Mouse (Mus musculus) heart, adult 8-10 months (tissue): Measurements from ENCODE around the gene Atg2a. TPM values are rescaled to one million over a fixed set of nuclear protein-coding genes. Genes with fewer than 3 reads are reported as not detected.

Experiments used
- DNase-seq: peaks from one replicate; pipeline ENCODE4 v3.0.0; 2022; ENCODE audit warnings: low spot score
- total RNA-seq, 4 experiments: library from RNA; stranded (reverse); gene quantifications; 2 replicates each; pipeline ENCODE4 v1.2.4; 2022

Atg2a gene
- total RNA-seq, 4 experiments from 2014 or later: 22.3 to 28.0 (median 25.8) TPM

DNA sequence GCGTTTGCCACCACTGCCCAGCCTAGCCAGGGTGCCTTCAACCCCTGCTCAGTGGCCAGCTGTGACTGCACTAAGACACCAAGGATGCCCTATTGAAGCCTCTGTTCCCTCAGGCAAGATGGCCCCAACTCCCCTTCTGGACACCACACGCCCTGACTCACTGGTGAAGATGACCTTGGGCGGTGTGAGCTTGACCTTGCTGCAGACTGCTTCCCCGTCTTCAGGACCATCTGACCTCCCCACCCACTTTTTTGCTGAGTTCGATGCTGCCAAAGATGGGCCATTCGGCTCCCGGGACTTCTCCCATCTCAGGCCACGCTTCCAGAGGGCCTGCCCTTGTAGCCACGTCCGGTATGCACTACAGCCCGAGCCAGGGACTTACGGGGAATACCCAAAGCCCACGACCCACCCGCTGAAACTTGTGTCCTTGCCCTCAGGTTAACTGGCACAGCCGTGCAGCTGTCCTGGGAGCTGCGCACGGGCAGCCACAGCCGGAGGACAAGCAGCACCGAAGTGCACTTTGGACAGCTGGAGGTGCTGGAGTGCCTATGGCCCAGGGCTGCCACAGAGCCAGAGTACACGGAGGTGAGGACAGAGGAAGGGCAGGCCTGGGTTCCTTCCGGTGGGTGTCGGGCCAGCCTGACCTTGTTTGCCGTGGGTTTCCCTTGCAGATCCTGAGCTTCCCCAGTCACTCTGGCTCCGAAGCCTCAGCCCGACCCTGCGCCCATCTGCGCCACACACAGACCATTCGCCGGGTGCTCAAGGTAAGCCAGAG is 6.2 kb downstream of the Atg2a start:
- DNase-seq: no peak

DNA sequence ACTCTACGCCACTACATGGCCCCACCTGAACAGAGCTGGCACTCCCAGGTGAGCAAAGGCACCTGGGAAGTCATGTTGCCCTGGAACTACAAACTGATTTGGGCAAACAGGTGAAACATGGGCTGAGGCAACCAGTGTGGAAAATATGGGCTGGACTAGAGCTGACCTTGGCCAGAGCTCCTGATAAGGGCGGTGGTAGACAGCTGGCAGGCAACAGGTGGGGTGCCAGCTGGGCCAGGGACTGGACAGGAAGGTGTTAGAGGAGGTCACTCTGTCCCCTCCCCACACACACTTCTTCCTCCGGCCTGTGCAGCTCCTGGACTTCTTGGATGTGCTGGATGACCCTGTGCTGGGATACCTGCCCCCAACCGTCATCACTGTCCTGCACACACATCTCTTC is 11.6 kb downstream of the Atg2a start:
- DNase-seq: no peak

- no peak for DNase-seq
Observed at GRCm38 (mm10) chr19:6260428-6260827, 19.0 kb downstream of the Atg2a start.

GRCm38 (mm10) chr19:6260946-6261345 is 19.5 kb downstream of the Atg2a start:
- no peak for DNase-seq

DNA sequence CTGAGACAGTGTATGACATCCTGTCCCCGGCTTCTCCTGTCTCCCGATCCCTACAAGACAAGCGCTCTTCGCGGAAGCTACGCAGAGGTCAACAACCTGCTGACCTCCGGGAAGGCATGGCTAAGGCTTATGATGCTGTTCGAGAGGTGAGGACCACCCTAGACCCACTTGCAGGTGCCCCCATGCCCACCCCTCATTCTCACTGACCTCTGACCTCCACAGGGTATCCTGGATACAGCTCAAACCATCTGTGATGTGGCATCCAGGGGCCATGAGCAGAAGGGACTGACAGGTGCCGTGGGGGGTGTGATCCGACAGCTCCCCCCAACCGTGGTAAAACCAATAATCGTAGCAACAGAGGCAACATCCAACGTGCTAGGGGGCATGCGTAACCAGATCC is 19.9 kb downstream of the Atg2a start:
- no peak for DNase-seq

- DNase-seq: peak; percentile 72
Observed at GRCm38 (mm10) chr19:6262222-6262621, 20.8 kb downstream of the Atg2a start.

- DNase-seq: no peak
Observed at GRCm38 (mm10) chr19:6262839-6263433, 21.5 kb downstream of the Atg2a start.

- DNase-seq: no peak
Observed at GRCm38 (mm10) chr19:6264200-6264599, 22.7 kb downstream of the Atg2a start.

DNA sequence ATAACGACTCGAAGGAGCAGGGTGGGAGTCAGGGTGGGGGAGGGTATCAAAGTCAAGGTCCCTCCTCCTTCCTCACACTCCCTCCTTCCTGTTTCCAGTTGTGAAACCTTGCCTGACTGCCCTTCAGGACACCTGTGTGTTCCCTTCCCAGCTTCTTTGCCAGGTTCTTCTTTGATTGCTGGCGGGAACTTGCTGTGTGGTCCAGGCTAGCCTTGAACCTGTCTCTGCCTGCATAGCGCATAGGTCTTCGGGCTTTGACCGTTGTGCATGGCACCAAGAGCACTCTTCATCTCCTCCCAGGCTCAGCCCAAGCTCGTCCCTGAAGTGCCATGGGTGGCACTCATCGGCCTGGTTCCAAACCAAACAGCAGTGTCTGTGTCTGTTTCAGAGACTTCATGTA is 23.5 kb downstream of the Atg2a start:
- no peak for DNase-seq

- no peak for DNase-seq
Observed at GRCm38 (mm10) chr19:6265727-6266182, 24.3 kb downstream of the Atg2a start.

- peak; percentile 74 for DNase-seq
Observed at GRCm38 (mm10) chr19:6267306-6268169, 26.1 kb downstream of the Atg2a start.

DNA sequence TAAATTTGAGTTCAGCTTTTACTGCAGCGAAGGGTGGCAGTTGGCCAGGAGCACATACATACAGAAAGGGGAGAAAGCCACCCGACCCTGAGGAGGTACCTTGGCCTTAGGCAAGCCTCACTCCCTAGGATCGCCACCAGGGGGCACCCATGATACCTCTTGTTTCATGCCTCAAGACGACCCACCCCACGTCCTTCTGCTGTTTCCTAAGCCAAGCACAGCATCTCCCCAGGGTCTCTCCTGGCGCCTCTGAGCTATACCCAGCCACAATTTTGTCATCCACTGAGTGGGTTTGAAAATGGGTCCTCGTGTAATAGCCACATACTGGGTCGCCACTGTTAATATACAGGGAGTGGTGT is 26.7 kb downstream of the Atg2a start:
- peak; percentile 90 for DNase-seq

DNA sequence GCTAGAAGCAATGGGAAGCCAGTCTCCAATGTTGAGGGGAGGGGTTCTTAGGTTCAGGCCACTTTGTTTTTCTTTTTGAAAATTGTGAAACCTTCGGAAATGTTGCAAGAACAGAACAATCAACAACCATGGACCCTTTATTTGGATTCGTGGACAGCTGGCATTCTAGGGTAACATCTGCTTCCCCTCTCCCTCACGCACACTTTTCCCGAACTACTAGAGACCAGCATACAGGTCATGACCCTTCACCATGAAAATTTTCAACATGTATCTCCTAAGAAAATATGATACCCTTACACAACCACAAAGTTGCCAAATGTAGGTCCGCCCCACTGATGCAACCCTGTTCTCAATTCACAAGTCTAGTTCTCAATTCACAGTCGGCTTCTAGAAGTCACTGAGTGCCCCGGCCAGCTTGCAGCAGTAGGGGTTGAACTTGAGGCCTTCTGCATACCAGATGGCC is 27.2 kb downstream of the Atg2a start:
- no peak for DNase-seq

DNA sequence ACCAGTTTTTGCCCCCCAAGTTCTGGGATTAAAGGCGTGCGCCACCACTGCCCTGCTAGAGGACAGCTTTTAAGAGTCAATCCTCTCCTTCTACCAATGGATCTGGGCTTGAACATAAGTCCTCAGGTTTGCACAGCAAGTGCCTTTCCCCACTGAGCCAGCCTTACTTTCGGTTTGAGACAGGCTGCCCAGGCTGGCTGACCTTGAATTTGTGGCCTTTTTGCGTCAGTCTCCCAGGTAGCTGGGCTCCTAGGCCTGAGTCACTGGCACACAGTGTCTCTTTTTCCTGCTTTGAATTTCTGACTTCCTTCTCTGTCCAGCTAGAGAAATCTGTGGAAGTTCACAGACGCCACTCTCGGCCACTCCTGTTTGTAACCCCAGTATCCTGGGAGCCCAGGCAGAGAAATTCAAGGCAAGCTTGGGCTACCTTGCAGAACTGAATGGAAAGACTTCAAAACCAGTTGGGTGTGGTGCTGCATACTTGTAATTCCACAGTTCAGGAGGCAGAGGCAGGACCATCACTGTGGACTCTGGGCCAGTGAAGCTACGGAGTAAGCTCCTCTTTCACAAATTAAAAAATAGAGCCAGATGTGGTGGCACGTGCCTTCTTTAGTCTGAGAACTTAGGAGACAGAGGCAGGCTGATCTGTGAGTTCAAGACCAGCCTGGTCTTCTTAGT is 28.5 kb downstream of the Atg2a start:
- no peak for DNase-seq

DNA sequence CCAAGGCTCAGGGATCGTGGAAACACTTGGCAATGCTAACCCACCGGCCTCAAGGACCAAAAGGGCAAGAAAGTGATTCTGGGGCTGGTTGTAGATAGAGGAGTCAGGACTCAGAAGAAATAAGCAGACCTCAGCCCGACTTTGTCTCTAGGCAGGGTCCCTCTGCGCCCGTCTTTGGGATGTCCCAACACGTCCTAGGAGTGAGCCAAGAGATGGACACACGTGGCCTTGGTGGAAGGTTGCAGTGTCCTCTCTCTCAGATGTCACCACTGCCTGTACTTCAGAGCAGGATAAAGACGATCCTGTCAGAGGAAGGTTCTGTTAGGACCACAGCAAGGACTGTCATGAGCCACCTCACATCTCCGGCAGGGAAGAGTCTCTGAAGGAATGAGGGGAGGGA is 29.2 kb downstream of the Atg2a start:
- no peak for DNase-seq

GRCm38 (mm10) chr19:6271206-6271605 is 29.7 kb downstream of the Atg2a start:
- no peak for DNase-seq

DNA sequence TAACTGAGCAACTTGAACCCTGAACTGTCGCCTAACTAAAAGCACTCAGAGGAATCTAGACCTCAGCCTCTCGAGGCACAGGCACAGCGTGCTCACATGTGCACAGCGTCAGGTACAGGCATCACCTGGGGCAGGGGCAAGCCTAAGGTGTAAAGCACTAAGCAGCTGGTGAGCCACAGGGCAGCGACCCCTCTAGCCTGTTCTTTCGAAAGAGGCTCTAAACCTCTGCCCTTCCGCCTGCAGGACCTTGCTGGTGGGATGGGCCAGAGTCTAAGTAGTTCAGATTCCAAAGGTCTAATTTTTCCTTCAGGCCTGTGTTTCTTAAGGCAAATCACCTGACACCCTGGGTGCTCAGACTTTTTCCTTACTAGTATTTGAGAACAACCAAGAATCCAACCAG is 30.6 kb downstream of the Atg2a start:
- no peak for DNase-seq

- DNase-seq: peak; percentile 82
Observed at GRCm38 (mm10) chr19:6272738-6273137, 31.3 kb downstream of the Atg2a start.

- DNase-seq: no peak
Observed at GRCm38 (mm10) chr19:6273592-6273991, 32.1 kb downstream of the Atg2a start.

DNA sequence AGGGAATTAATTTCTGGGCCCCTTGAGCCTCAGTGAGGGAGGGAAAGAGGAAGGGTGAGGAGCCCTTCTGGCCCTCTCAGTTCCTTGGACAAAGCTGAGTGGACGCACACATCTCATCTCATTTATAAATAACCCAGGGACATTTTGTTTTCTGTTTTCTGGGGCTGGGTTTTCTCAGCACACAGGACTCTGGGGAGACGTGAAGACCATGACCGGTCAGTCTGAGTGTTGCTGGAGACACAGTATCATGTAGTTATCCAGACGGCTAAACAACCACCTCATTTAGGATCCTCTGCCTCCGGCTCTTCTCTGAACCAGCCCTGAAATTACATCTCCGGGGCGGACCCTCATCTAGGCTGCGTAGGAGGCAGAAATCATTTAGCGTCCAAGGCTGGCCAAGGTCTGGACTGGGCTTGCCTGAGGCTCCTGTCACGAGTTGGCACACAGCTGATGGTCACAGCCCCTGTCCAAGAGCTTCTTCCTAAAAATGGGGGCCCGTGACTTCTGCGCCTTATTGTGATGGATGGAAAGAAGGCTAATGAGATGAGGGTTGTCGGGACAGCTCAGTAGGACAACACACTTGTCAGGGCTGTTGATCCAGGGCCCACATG is 32.6 kb downstream of the Atg2a start:
- DNase-seq: no peak

GRCm38 (mm10) chr19:6275740-6276389 is 34.4 kb downstream of the Atg2a start:
- peak; percentile 62 for DNase-seq
